ENCODE assay signal across 8 mouse cellular contexts in the genomic region with DNA sequence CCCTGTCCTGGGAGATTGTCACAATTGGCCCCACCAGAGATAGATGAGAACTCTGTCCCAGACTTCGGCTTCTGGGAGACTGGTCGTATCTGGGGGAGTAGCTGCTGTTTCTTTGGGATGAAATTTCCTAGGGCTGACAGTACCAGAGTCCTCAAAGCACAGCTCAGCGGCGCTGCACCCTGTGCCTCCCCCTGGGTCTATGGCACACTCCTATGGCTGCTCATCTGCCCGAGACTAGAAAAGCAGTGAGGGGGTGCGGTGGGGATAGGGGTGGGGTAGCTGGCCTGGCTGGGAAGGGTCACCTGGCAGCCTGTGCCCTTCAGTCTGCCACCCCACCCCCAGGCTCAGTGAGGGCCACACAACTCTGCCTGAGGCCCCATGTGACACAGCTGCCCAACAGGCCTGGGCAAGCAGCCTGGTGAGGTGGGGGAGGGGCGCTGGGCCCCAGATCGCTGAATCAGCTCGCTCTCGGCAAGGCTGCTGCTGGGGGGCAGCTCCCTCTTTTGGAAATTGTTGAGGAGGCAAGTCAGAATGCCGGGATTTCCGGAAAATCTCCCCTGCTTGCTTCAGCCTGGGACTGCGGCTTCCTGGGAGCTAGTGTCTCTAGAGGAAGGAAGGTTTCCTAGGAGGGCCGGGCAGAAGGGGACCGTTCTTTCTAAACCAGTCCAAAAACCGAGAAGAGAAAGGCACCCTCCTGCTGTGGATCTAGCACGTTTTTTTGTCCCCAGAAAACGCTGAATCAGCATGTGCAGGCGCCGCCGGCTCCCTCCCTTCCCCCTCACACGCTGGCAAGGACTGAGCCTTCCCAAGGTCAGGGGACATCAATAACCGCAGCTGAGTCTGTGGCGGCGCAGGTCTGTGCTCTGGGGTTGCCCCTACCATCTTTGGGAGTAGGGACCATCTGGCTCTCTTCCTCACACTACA. TPM values are rescaled to one million over a fixed set of nuclear protein-coding genes. Genes with fewer than 3 reads are reported as not detected.
DNase-seq lines count a peak whose midpoint lies in the region; ATAC-seq lines count a peak whose summit lies in the region.

No protein-coding gene starts in this region.

- intact Hi-C loops in gastrocnemius, postnatal 36 days (cut with DNase I), result no loop called here
- intact Hi-C loops in left cerebral cortex, postnatal 14 days (cut with DNase I), result loop anchor here (5.0 kb wide), 1 partner anchor 41 kb away; no protein-coding TSS in a partner anchor

- H3K27me3 ChIP-seq in intestine, embryonic 16.5 days (replicated peaks; ENCODE audit: control insufficient read depth, insufficient read depth, low read length), result no peaks in the 10 kb centered on the region

- peak overlapping the region; percentile 71 for H3K9ac ChIP-seq in intestine, embryonic 16.5 days (ENCODE audit: low read depth, low read length)

- peak overlapping the region; percentile 67 for H3K27ac ChIP-seq in intestine, embryonic 16.5 days (ENCODE audit: low read length)

- peak overlapping the region; percentile 58 for H3K4me2 ChIP-seq in intestine, embryonic 16.5 days (ENCODE audit: low read depth, low read length)

- H3K4me1 ChIP-seq in intestine, embryonic 16.5 days (ENCODE audit: control insufficient read depth, insufficient read depth, low read length), result peaks cover 24% of the 10 kb centered on the region

- H3K9me3 ChIP-seq in intestine, embryonic 16.5 days (ENCODE audit: control insufficient read depth, low read length), result 0 out of 2 replicates have a peak, but pooled peaks cover 3% of the 10 kb centered on the region

- H3K4me3 ChIP-seq in intestine, embryonic 16.5 days (ENCODE audit: low read length), result peak overlapping the region; percentile 41

- 3% methylated on average over 25 of the region's 25 CpGs for WGBS in intestine, embryonic 16.5 days

- DNase-seq in spleen, adult 18-20 months, result peak; percentile 35 to 39
- DNase-seq in spleen, adult 12 weeks (ENCODE audit: low spot score), result no peak
- peak; percentile 83 for DNase-seq in embryo, embryonic 9.5 days (ENCODE audit: extremely low spot score)
- peak; percentile 82 to 85 for DNase-seq in gastrocnemius, postnatal 36 days
- peak; percentile 89 to 91 for DNase-seq in left cerebral cortex, postnatal 14 days (ENCODE audit: low spot score in 2 of 2)
- DNase-seq in skeletal muscle tissue, adult 2 months (ENCODE audit: low read depth, low spot score), result peak; percentile 94

- H3K36me3 ChIP-seq in intestine, embryonic 16.5 days (ENCODE audit: control insufficient read depth, insufficient read depth, low read length), result peaks cover 9% of the 10 kb centered on the region; the same call in 1 of the 2 replicates

- ATAC-seq in intestine, embryonic 16.5 days, result peak; percentile 70
- peak; percentile 48 for ATAC-seq in megakaryocyte-erythroid progenitor cell, adult 5-6 weeks (replicated peaks; ENCODE audit: low FRiP score, low TSS enrichment, poor library complexity, severe bottlenecking)

RNA-seq across cellular contexts. Expression of a gene that starts 9.9 kb away (rescaled TPM):
- 10 to 100 TPM; 16.3 to 27.7 TPM for total RNA-seq in gastrocnemius, postnatal 36 days (2021)
- polyA plus RNA-seq in intestine, embryonic 16.5 days (2015; fragmentation: Nextera tagmentation; extraction: Ambion mirVana), result 18.6 and 20.4 TPM in 2 replicates
- 10 to 100 TPM; 58.1 to 58.8 TPM for total RNA-seq in left cerebral cortex, postnatal 14 days (2021)
- 5.2 and 8.5 TPM in 2 replicates for total RNA-seq in megakaryocyte-erythroid progenitor cell, adult 5-6 weeks (2014; fragmentation: Nextera tagmentation)
- 3.8 and 3.9 TPM in 2 replicates for total RNA-seq in megakaryocyte-erythroid progenitor cell, adult 5-6 weeks (2017)
